Mouse (Mus musculus): Measurements from ENCODE around the gene Gm48552. TPM values are rescaled to one million over a fixed set of nuclear protein-coding genes. Genes with fewer than 3 reads are reported as not detected.

Gene Gm48552
- polyA plus RNA-seq (2012; fragmentation: generic; extraction: Trizol) = 0.73 TPM

DNA sequence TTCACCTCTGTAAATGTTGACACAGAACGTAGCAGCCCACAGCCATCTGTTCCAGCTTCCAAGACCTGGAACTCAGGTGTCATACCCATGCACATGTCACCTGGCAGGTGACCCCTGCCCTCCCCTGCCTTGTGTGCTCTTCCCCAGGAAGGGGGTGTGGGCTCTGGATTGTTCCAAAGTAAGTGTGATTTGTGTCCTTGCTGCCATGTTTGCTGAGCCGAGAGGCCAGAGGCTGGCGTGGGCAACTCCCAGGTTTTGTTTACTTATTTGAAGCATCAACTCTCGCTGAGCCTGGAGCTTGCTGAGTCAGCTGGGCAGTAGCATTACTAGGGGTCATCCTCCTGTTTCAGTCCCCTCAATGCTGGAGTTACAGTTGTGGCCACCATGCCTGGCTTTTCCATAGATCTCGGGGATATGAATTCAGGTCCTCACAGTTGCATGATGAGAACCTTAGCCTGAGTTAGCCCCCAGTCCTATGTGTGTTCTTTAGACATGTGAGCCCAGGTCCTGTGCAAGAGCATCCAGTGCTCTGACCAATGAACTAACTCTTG is at the start of gene Gm48552:
Gene Gm48552 (plus strand): TSS at position 501 of the 551 bp plus-strand sequence.
- no peaks in the 10 kb centered on the region for H3K27me3 ChIP-seq (ENCODE audit: control insufficient read depth, insufficient read depth, insufficient read length)
- H3K36me3 ChIP-seq (ENCODE audit: control insufficient read depth, insufficient read depth) = peaks cover 17% of the 10 kb centered on the region
- no peak within 1 kb of the TSS for H3K4me2 ChIP-seq (ENCODE audit: low read depth)
- TF ChIP-seq MAX (IDR thresholded peaks at IDR 0.05; ENCODE audit: low read depth) (no peak), USF1 (IDR thresholded peaks at IDR 0.05; ENCODE audit: low read depth) (no peak), TCF3 (IDR thresholded peaks at IDR 0.05; ENCODE audit: insufficient read length, low read depth) (no peak), CEBPB (IDR thresholded peaks at IDR 0.05; ENCODE audit: insufficient read depth, poor library complexity, severe bottlenecking) (no peak)
- H3K79me2 ChIP-seq (ENCODE audit: control insufficient read depth, insufficient read depth) = peaks cover 16% of the 10 kb centered on the region
- no peak within 1 kb of the TSS for H3K4me3 ChIP-seq
- H3ac ChIP-seq (ENCODE audit: control insufficient read depth, insufficient read length) = no peak within 1 kb of the TSS

- Histone ChIP-seq H3K79me2 (ENCODE audit: control insufficient read depth, insufficient read depth) (no peaks in the 10 kb centered on the region), H3K27me3 (ENCODE audit: control insufficient read depth, insufficient read depth, insufficient read length) (peaks cover 12% of the 10 kb centered on the region), H3ac (ENCODE audit: control insufficient read depth, insufficient read length) (no peak overlapping the region), H3K4me3 (no peak overlapping the region), H3K4me2 (ENCODE audit: low read depth) (no peak overlapping the region), H3K36me3 (ENCODE audit: control insufficient read depth, insufficient read depth) (no peaks in the 10 kb centered on the region)
- TF ChIP-seq REST (IDR thresholded peaks at IDR 0.05; ENCODE audit: insufficient read depth, insufficient read length) (no peak), TCF3 (IDR thresholded peaks at IDR 0.05; ENCODE audit: insufficient read length, low read depth) (no peak), POLR2A (IDR thresholded peaks at IDR 0.05; ENCODE audit: insufficient read length, low read depth) (no peak), SRF (IDR thresholded peaks at IDR 0.05; ENCODE audit: control insufficient read depth, insufficient read length, low read depth) (no peak), E2F4 (IDR thresholded peaks at IDR 0.05; ENCODE audit: insufficient read depth) (no peak), TCF12 (IDR thresholded peaks at IDR 0.05; ENCODE audit: insufficient read depth, poor library complexity, severe bottlenecking) (no peak), MAX (IDR thresholded peaks at IDR 0.05; ENCODE audit: low read depth) (no peak), POLR2AphosphoS2 (IDR thresholded peaks at IDR 0.05; ENCODE audit: insufficient read length, low read depth) (no peak), MYOG (IDR thresholded peaks at IDR 0.05; ENCODE audit: control insufficient read depth in 1 of 3, insufficient read depth in 1 of 3, insufficient read length in 2 of 3, low read depth in 2 of 3) (no peak)
Measured at GRCm38 (mm10) chr10:81340551-81341332, 48.1 kb upstream of the Gm48552 start.

DNA sequence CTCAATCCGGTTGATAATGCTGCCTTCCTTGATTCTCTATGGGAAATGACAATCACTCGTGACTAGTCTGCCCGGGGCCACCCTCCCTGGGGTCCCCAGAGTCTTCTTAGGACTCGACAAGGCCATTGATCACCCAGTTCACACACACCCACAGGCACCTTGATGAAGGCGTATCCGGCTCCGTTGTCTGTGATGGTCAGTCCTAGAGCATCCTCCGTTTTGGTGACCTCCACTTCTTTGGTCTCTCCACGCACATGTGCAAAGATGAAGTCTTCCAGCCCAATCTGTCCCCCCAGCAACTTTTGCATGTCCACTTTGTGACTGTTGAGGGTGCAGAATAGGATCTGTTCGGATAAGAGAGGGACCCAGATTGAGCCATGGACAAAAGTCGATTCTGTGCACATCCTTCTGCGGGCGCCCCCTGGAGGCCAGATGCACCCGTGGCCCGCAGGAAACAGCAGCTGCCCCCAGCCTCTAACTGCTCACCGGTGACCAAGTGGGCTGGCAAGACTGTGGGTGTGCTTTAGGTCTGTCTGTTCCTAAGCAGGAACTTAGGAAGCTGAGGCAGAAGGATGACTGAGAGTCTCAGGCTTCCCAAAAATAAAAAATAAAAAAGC is 47.4 kb upstream of the Gm48552 start:
- H3K4me2 ChIP-seq (ENCODE audit: low read depth) = no peak overlapping the region
- H3K36me3 ChIP-seq (ENCODE audit: control insufficient read depth, insufficient read depth) = no peaks in the 10 kb centered on the region
- H3K4me3 ChIP-seq = no peak overlapping the region
- H3ac ChIP-seq (ENCODE audit: control insufficient read depth, insufficient read length) = no peak overlapping the region
- H3K79me2 ChIP-seq (ENCODE audit: control insufficient read depth, insufficient read depth) = no peaks in the 10 kb centered on the region
- TF ChIP-seq TCF3 (IDR thresholded peaks at IDR 0.05; ENCODE audit: insufficient read length, low read depth) (no peak), MYOG (IDR thresholded peaks at IDR 0.05; ENCODE audit: control insufficient read depth in 1 of 3, insufficient read depth in 1 of 3, insufficient read length in 2 of 3, low read depth in 2 of 3) (peak in 1 of 3 experiments; percentile 63), MYOD1 (IDR thresholded peaks at IDR 0.05; ENCODE audit: control insufficient read depth in 1 of 3, insufficient read length in 2 of 3, low read depth in 2 of 3) (peak in 1 of 3 experiments; percentile 13)
- H3K27me3 ChIP-seq (ENCODE audit: control insufficient read depth, insufficient read depth, insufficient read length) = peaks cover 12% of the 10 kb centered on the region

DNA sequence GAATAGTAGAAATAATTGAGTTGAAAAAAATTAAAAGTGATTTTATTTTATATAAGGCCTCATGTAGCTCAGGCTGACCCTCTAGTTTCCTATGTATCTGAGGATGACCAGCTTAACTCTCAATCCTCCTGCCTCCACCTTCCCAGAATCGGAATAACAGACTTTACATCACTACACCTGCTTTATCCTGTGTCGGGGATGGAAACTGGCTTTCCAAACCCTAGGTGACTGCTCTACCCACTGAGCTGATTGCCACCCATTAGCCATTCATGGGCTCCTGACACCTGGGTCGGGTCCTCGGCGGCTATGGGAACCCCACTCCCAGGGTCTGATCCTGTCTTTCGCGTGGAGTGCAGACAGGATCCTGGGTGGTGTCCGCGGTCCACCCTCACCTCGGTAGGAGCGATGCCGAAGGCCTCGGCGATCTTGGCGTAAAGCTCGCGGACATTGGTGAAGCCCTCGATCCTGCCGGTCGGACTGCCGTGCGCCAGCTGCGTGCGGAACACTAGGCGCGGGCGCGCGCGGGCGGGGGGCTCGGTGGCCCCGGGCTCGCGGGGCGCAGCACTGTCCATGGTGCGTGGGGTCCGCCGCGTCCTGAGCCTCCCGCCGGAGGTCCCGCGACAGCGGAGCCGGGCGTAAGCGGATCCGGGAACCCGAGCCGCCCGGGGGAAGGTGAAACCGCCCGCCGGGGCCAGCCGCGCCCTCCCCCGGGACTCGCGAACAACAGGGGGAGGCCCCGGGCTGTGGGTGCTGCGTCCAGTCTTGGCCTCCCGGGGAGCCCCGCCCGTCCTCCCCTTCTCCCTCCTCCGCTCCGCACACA is 45.9 kb upstream of the Gm48552 start, which contains the start of gene Gipc3:
Gene Gipc3 (minus strand): TSS at position 581 of the 820 bp plus-strand sequence.
- no peak within 1 kb of the TSS for H3K4me3 ChIP-seq
- H3K27me3 ChIP-seq (ENCODE audit: control insufficient read depth, insufficient read depth, insufficient read length) = peaks cover 12% of the 10 kb centered on the region
- no peak for TF ChIP-seq MAX (IDR thresholded peaks at IDR 0.05; ENCODE audit: low read depth)
- TF ChIP-seq TCF3 (IDR thresholded peaks at IDR 0.05; ENCODE audit: insufficient read length, low read depth) = no peak
- TF ChIP-seq POLR2A (IDR thresholded peaks at IDR 0.05; ENCODE audit: insufficient read length, low read depth) = no peak
- TF ChIP-seq MYOD1 (IDR thresholded peaks at IDR 0.05; ENCODE audit: control insufficient read depth in 1 of 3, insufficient read length in 2 of 3, low read depth in 2 of 3) = peak in 1 of 3 experiments; percentile 1
- peak within 1 kb of the TSS; percentile 36 for H3K4me2 ChIP-seq (ENCODE audit: low read depth)
- H3K79me2 ChIP-seq (ENCODE audit: control insufficient read depth, insufficient read depth) = no peaks in the 10 kb centered on the region
- peaks cover 7% of the 10 kb centered on the region for H3K36me3 ChIP-seq (ENCODE audit: control insufficient read depth, insufficient read depth)
- no peak within 1 kb of the TSS for H3ac ChIP-seq (ENCODE audit: control insufficient read depth, insufficient read length)

All from myocyte (in vitro differentiated cells).